Mouse (Mus musculus) erythroblast, adult 5-6 weeks (primary cell): Measurements from ENCODE around the gene Spast. TPM values are rescaled to one million over a fixed set of nuclear protein-coding genes. Genes with fewer than 3 reads are reported as not detected.
"Not testable (repeated sequence)": the region's sequence is repeated elsewhere in the genome, so short reads cannot be mapped to it uniquely, and the experiment has no call there.

Experiments
- ATAC-seq: replicated peaks from 2 replicates; pipeline ENCODE4 v1.8.0; 2016; ENCODE audit warnings: moderate number of reproducible peaks, mild to moderate bottlenecking, moderate TSS enrichment, inconsistent platforms; ENCODE audit not compliant: poor library complexity, low FRiP score, severe bottlenecking
- total RNA-seq, 2 experiments: library from RNA; stranded (forward) in 1 of 2; stranded (reverse) in 1 of 2; fragments of 150-400 nt in 1 of 2; fragments of 200-764, 138-1000 nt in 1 of 2; gene quantifications; 2 replicates each; pipeline versions ENCODE4 v1.2.3 to v1.2.4; 2015 to 2017; ENCODE audit warnings: low replicate concordance in 2 of 2

Gene Spast
- total RNA-seq, 2 experiments from 2014 or later: 12.5 to 21.4 TPM

DNA sequence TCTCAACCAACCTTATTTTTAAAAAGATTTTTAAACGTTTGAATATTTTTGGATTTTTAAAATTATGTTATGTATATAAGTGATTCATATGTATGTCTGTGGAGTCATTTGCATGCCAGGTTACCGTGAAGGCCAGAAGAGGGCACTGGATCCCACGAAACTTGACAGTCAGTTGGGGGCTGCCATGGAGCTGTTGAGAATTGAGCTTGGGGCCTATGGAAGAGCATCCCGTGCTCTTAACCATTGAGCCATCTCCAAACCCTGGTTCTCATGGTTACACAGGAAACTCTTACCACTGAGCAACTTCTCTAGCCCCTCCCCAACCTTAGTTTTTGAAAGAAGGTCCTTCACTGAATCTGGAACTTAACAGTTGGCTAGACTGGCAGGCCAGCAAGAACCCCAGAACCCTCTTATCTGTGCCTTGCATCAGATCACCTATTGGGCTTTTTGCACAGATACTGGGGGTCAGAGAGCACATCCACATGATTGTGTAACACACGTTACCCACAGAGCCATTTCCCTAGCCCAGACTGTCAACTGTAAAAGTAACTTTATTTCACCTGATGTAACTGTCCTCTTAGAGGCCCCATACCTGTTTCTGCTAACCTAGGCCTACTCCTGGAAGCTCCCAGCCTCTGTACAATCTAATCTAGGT, 16.3 kb upstream of the Spast start:
- ATAC-seq: 0 out of 2 replicates have a peak, but pooled peaks have one; percentile 49

DNA sequence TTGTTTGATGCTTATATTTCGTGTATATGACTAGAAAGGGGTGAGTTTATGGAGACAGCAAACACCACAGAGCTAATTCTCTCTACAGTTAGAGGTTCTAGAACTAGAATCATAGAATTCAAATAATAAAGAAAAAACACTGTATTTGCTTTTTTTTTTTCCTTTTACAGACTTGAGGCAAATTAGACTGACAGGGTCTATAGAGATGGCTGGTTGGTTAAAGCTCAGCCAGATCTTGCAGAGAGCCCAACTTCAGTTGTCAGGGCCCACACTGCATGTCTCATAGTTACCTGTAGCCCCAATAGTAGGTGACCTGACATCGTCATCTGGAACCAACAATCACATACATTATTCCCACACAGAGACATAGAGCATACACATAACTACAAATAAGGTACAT, 14.9 kb upstream of the Spast start, which contains the start of gene Dpy30:
Dpy30 (minus strand) TSS at position 101 of the 400 bp plus-strand sequence.
- ATAC-seq: no peak

DNA sequence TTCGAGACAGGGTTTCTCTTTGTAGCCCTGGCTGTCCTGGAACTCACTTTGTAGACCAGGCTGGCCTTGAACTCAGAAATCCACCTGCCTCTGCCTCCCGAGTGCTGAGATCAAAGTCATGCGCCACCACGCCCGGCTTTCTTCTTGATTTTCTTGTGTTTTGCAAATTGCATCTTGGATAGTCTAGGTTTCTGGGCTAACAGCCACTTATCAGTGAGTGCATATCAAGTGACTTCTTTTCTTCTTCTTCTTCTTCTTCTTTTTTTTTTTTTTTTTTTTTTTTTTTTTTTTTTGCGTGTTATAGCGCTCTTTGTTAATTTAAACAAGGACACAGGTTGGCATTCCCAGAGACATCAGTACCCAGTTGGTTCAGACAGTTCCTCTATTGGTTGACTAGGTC, 11.6 kb upstream of the Spast start:
- ATAC-seq: not testable (repeated sequence)

DNA sequence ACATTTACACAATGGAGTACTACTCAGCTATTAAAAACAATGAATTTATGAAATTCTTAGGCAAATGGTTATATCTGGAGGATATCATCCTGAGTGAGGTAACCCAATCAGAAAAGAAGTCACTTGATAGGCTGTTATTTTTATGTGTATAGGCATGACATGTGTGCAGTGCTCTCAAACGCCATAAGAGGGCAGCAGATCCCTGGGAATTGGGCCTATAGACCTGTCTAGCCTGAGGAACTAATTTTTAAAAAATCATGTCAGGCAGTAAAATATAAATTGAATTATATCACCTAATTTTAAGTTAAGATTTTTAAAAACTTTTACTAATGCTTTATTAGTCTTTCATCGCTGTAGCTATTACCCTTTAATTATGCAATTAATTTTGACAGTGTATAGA, 10.6 kb upstream of the Spast start:
- peak; percentile 90 for ATAC-seq

DNA sequence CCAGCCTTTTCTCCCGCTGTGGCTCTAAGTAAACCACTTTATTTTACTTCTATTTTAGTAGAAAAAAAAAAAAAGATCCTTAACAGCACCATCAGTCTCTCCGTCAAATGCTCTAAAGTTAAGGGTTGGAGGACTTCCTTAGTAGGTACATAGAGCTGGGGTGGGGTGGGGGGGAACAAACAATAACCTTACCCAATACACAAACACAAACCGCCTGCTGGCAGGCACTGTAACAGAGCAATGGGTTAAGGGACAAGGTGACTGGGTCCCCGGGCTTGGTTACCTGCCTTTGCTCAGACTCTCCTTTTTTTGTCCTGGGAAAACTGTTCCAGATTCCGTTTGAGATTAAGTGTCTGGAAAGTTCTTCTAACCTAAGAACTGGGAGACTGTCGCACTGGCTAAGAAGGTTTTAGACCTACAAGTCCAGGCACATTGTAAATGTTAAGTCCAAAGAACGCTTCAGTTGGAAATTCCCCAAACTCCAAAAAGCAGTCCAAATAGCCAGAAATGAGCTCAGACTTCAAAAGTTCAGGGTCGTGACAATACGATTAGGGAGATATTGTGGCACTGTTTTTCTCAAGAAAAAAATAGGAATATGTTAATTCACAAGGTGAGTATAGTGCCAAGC, 7.6 kb upstream of the Spast start:
- ATAC-seq: no peak

DNA sequence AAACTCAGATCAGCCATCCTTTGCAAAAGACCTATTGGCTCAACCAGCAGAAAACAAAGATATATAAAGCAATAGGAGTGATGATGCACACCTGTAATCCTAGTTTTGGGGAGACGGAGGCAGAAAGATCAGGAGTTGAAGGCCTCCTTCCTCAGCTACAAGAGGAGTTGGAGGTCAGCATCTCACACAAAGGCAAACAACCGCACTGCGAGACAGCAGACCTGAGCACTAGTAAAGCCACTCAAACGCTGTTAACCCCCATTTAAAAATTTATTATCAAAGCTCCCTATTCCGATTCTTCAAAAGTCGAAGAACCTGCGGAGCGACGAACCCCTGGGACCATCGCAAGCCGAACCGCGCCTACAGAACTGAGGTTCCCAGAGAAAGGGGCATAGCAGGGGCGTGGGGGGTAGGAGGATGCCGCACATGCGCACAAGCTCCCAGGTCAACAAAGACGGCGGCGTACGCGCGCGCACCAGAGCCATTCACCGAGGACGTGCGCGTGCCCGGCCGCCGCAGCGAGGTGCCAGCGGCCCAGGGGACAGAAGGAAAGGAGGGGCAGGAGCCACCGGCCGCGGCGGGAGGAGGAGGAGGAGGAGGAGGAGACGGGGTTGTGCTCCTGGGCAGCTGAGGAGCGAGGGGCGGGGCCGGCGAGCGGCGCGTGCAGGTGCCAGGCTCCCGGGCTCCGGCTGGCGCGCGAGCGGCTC, 409 bp upstream of the Spast start:
- ATAC-seq: peak; percentile 96

DNA sequence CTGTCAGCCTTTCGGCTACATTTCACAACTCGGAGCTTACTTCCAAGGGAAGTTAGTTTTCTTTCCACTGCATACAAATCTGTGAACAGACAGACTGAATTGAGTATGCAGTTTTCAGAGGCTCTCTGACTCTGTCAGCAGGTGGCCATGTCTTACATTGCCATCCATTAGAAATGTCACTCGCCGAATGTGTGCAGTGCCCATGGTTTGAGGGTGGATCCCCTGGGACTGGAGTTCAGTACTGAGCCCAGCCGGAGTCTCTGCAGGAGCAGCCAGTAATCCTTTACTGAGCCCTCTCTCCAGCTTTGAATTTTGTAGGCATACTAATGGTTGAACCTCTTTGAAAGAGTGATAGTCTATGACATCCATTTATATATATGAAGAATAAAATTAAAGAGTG, 2.4 kb downstream of the Spast start:
- no peak for ATAC-seq

DNA sequence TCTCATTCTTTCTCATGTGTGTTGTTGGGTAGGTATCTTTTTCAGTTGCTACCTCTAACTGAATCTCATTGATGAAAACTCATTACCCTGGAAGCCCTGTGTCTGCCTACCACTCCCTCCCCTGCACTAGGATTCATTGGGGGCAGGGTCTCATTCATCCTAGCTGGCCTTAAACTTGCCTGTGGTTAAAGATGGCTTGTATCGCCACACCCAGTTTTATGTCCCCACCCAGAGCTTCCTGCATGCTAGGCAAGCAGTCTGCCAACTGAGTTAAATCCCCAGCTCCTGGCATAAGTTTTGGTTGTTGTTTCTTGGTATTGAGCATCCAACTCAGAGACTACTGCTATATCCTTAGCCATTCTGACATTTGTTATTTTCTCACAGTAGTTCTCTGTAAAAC, 24.8 kb downstream of the Spast start:
- no peak for ATAC-seq

DNA sequence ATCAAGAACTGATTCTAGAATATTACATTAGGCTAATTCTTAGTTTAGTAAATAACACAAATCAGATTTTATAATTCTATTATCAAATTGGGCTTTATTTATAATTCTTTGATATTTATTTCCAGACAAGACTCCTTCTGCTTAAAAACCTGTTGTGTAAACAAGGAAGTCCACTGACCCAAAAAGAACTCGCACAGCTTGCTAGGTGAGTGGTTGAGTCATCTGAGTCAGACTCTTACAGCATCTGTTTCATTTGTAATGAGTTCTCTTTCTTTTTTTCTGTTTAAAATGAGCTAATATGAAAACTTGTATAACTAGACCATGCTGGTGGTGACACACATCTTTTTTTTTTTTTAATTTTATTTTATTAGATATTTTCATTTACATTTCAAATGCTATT, 38.1 kb downstream of the Spast start:
- no peak for ATAC-seq

DNA sequence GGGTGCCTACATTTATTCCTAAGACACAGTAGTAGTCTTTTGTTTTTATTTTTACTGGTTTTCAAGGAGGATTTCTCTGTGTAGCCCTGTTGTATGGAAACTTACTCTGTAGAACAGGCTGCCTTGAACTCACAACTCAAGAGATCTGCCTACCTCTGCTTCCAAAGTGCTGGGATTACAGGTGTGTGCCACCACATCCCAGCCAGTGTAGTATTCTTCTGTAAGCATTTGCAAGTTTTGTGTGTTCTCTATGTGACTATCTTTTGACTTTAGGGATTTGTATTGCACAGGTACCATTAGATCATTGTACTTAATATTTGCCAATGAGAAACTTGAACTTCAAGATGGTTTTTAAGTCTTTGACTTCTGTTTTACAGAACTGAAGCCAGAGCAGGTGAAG, 47.9 kb downstream of the Spast start:
- ATAC-seq: no peak

DNA sequence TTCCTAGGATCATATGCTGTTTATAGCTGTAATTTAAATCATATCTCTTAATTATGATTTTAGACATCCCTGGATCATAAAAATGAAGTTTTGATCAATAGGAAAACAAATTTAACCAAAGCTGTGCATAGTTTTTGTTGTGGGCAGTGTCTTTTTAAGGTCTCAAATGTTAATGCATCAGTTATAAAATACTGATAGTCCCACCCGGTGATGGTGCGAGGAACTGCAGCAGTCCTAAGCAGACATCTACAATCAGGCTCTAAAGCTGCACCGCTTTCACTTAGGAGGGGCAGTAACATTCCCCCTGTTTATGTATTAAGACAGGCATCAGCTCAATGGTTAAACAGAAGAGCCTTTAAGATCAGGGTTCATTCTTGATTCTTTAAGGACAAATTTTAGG, 51.1 kb downstream of the Spast start:
- no peak for ATAC-seq

DNA sequence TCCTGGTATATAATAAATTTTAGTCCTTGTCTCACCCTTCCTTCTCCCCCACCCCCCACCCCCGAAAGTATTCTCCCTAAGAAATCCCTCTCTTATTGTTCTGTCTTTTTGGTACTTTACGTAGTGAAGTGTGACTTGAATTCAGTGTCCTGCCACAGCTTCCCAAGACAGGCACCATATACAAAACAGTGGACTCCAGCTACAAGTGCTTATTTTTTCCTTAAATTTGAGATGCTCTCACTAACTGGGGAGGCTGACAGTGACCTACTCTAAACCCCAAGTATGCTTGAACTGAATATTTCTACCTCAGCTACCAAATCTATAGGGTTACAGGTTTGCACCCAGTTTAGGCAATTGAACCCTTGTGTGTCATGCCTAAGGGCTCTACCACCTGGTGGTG, 55.6 kb downstream of the Spast start:
- no peak for ATAC-seq

DNA sequence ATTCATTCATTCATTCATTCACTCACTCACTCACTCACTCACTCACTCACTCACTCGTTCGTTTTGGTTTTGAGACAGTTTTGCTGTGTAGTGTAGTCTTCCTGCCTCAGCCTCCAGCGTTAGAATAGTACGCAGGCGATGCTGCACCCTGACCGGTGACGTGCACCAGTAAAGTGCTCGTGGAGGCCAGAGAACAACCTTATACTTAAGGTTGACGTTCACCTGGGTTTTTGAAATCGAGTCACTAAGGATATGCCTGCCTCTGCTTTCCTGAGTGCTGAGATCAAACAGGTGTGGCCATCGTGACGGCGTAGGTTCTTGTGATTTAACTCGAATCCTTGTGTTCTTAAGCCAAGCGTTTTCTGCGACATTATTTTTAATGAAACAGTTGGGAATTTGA, 56.1 kb downstream of the Spast start:
- ATAC-seq: peak; percentile 50

DNA sequence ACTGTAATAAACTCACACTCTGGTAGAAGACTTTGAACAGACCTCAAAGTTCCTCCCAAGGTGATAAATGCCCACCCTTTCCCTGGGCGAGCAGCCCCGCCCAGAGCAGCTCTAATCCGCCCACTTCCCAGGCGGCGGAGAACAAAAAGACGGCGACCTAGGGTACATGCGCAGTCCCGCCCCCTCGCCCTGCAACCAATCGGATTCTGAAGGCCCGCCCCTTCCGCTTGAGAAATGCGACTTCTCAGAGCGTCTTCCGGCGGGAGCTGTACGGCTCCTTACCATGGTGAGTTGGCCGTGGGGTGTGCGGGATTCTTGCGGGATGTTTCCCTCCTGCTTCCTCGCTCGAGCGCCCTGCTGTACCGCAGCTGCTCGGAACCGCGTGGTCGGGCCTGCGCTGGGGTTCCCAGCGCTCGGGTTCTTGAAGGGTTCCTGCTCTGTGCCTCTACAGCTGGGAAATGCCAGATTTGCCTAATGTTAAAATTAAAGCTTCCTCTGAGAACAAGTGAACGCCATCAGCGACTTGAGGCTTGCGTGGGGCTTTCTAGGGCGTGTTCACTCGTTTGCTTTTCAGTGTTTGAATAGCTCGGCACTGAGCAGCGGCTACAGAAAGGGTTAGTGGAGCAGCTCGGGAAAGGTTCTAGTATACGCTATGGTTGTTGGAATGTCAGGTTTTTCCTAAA, 56.7 kb downstream of the Spast start, which contains the start of gene Slc30a6:
Slc30a6 (plus strand) TSS at position 226 of the 683 bp plus-strand sequence.
- ATAC-seq: peak; percentile 98

DNA sequence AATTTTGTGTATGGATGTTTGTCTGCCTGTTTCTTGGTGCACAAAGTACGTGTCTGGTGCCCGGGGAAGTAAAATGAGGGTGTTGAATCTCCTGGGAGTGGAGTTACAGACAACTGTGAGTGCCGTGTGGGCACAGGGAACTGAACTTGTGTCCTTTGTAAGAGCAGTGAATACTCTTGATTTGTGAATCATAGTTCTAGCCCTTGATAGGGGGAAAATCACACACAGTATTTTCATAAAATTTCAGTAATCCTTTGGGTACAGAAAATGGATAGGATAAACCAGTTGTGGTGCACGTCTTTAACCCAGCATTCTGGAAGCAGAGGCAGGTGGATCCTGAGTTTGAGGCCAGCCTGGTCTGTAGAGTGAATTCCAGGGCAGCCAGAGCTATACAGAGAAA, 58.0 kb downstream of the Spast start:
- ATAC-seq: no peak

DNA sequence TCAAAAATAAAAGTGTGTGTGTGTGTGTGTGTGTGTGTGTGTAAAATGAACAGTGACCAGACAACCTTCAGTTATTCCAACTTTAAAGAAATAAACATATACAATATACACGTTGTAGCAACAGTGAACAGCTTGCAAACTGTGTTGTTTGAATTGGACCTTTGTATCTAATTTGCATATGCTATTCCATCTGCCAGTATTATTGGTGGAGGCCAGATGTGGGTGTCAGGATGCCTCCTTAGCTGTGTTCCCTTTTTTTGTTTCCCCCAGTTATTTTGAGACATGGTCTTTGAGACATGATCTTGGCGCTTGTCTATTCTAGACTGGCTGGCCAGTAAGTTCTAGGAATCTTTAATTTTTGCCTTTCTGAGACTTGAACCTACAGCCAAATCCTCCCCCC, 58.4 kb downstream of the Spast start:
- ATAC-seq: no peak

DNA sequence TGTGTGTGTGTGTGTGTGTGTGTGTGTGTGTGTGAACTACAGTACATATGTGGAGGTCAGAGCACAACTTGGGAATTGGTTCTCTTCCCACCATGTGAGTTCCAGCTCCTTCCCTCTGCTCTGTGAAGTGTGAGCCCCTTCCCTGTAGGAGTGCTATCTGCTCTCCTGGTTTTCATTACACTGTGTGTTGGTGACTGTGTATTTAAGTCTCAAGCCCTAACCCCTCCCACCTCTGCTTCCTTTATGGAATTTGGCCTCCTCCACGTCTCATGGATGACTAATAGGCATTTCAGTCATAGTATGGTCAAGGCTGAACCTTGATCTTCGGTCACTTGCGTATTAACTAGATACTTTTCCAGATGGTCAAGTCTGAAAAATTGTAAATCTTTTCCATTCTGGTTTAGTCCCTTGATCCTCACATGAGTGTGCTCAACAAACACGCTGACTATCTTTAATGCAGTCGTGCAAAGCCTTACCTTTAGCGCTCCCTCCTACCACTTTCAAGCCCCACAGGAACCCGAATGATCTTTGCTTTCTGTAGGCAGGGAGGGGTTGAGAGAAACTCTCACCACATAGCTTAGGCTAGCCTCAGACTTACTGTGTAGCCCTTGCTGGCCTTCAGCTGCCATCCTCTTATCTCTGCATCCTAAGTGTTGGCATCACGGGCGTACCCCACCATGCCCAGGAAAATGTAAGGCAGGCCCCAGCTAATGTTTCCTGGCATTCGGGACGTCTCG, 63.9 kb downstream of the Spast start:
- ATAC-seq: no peak

DNA sequence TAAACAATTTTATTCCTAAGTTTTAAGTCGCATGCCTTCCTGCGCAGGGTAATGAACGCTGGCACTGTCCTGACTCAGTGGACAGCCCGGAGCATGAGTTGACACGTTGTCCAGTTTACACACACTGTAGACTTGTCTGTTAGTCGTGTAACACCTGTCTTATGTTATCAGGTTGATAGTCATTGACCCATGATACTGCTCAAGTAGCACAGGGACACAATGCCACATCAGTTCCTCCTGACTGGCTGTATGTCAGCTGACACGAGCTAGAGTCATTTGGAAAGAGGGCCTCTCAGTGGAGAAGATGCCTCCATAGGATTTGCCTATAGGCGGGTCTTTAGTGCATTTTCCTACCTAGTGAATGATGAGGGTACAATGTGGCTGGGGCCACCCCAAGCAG, 67.7 kb downstream of the Spast start:
- ATAC-seq: no peak

DNA sequence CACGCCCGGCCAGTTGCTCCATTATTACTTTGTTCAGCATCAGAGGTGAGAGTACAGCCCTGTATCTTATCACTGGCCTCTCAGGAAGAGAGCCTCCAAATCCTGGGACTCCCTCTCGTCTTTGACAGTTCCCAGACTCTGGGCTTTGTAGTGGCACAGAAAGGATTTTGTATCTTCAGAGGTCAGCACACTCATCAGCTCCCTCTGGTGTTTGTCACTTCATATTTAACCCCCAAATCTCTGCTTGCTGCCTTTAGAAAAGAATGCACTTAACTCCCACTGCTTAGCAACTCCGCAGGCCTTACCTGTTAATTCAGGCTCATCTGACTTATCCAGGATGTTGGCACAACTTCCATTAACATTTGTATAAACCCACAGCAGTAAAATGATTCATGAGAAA, 70.9 kb downstream of the Spast start:
- peak; percentile 24; the same call in 1 of the 2 replicates for ATAC-seq

DNA sequence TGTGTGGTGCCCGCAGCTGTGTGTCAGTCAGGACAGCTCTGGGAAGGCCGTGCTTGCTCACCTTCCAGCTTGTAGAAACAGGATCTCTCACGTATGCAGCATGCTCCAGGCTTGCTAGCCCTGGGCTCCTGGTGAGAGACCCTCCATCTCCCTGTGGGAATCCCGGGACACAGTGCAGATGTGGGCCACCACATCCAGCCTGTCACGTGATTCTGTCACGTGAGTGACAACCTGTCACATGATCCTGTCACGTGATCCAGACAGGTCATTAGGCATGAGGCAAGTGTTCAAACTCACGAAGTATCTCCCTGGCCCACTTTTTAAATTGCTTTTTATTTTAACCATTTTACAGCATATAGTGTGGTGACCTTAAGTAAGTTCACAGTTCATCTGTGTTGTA, 74.5 kb downstream of the Spast start:
- ATAC-seq: no peak
